Mouse (Mus musculus): ENCODE measurements around the gene Trmt1. TPM values are rescaled to one million over a fixed set of nuclear protein-coding genes. Genes with fewer than 3 reads are reported as not detected.

The Trmt1 gene
- polyA plus RNA-seq, 1 experiment from 2014 or later, result 43.4 TPM

DNA sequence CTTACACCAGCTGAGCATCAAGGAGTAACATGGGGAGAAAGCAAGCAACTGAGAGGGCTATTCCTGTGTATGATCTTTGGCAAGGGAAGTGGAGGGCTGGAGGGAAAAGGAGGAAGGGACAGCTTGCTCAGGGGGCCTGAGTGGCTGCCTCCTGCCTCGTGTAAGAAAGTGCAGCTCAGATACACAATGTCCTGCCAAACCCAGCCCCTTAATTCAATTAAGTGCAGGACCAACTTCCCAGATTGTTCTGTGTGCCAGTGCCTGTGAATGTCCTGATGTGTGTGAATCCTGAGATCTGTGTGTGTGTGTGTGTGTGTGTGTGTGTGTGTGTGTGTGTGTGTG is 53.3 kb downstream of the Trmt1 start:
- peak; percentile 20; the same call in 1 of the 2 replicates for ATAC-seq
- Histone ChIP-seq H3K27ac (ENCODE audit: low read length) (no peak overlapping the region), H3K27me3 (replicated peaks; ENCODE audit: insufficient read depth, low read length) (no peaks in the 10 kb centered on the region), H3K9ac (replicated peaks; ENCODE audit: low read depth) (no peak overlapping the region), H3K4me1 (ENCODE audit: insufficient read depth, low read depth, low read length) (peaks cover 44% of the 10 kb centered on the region), H3K36me3 (ENCODE audit: insufficient read depth, low read length) (no peaks in the 10 kb centered on the region), H3K4me2 (replicated peaks; ENCODE audit: low read depth, low read length) (no peak overlapping the region), H3K4me3 (ENCODE audit: low read depth, low read length) (no peak overlapping the region), H3K9me3 (ENCODE audit: low read length) (no peaks in the 10 kb centered on the region)
- peak; percentile 74 for DNase-seq (ENCODE audit: low spot score)
- WGBS, result 0% methylated on average over 1 of the region's 1 CpGs
- TF ChIP-seq EP300 (IDR thresholded peaks at IDR 0.05), result no peak
- no peak for TF ChIP-seq CTCF (IDR thresholded peaks at IDR 0.05)

GRCm38 (mm10) chr8:84740895-84741843 is 55.1 kb downstream of the Trmt1 start:
- no peaks in the 10 kb centered on the region for H3K9me3 ChIP-seq (ENCODE audit: low read length)
- peaks cover 56% of the 10 kb centered on the region for H3K4me1 ChIP-seq (ENCODE audit: insufficient read depth, low read depth, low read length)
- no peak for ATAC-seq
- DNase-seq (ENCODE audit: low spot score), result peak; percentile 44
- peak; percentile 67 for TF ChIP-seq EP300 (IDR thresholded peaks at IDR 0.05)
- TF ChIP-seq CTCF (IDR thresholded peaks at IDR 0.05), result no peak
- 39% methylated on average over 13 of the region's 13 CpGs for WGBS
- H3K27ac ChIP-seq (ENCODE audit: low read length), result peak overlapping the region; percentile 69
- H3K4me3 ChIP-seq (ENCODE audit: low read depth, low read length), result no peak overlapping the region
- H3K9ac ChIP-seq (replicated peaks; ENCODE audit: low read depth), result no peak overlapping the region
- H3K4me2 ChIP-seq (replicated peaks; ENCODE audit: low read depth, low read length), result no peak overlapping the region
- H3K27me3 ChIP-seq (replicated peaks; ENCODE audit: insufficient read depth, low read length), result no peaks in the 10 kb centered on the region
- no peaks in the 10 kb centered on the region for H3K36me3 ChIP-seq (ENCODE audit: insufficient read depth, low read length)

DNA sequence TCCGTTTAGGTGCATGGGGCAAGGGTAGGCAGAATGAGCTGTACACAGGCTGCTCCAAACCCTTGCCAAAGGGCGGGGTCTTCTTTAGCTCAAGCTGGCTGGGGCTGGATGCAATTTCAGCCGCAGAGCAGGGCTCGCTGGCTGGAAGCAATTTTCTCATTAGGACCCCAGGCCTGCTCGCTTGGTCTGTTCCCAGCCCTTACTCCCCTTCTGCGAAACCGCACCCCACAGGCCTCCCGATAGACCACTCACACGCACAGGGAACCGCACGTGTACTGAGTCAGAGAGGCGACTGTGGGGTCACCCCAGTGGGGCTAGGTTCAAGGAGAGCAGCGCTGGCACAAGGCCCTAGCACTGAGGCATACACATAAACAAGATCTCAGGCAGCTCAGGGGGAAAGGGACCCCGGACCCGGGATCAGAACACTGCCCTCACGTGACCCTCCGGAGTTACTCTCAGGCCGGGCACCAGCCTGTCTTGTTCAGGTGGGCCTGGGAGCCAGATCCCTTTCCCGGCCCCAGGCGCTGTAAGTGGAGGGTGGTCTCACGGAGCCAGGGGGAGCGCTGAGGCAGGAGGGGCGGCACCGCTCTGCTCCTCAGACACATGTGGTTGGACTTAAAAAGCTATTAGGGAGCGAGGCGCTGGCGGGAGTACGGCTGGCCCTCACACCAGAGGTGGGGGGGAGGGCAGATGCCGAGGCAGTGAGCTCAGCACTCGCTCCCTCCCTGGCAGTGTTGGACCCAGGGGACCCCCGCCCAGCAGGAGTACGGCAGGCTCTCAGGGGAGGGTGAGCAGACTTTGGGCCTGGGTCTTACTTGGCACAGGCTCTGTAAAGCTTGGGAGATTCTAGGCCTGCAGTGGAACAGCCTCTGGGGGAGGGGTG is 56.3 kb downstream of the Trmt1 start:
- peaks cover 56% of the 10 kb centered on the region for H3K4me1 ChIP-seq (ENCODE audit: insufficient read depth, low read depth, low read length)
- no peak overlapping the region for H3K4me3 ChIP-seq (ENCODE audit: low read depth, low read length)
- TF ChIP-seq CTCF (IDR thresholded peaks at IDR 0.05) (no peak), EP300 (IDR thresholded peaks at IDR 0.05) (no peak)

GRCm38 (mm10) chr8:84743054-84743415 is 56.9 kb downstream of the Trmt1 start:
- 21% methylated on average over 10 of the region's 10 CpGs for WGBS
- H3K4me1 ChIP-seq (ENCODE audit: insufficient read depth, low read depth, low read length), result peaks cover 52% of the 10 kb centered on the region
- H3K9ac ChIP-seq (replicated peaks; ENCODE audit: low read depth), result no peak overlapping the region
- no peak overlapping the region for H3K4me3 ChIP-seq (ENCODE audit: low read depth, low read length)
- no peak for TF ChIP-seq CTCF (IDR thresholded peaks at IDR 0.05)
- no peak for TF ChIP-seq EP300 (IDR thresholded peaks at IDR 0.05)
- no peaks in the 10 kb centered on the region for H3K9me3 ChIP-seq (ENCODE audit: low read length)
- DNase-seq (ENCODE audit: low spot score), result peak; percentile 40
- H3K4me2 ChIP-seq (replicated peaks; ENCODE audit: low read depth, low read length), result peak overlapping the region; percentile 32; the same call in 1 of the 2 replicates
- ATAC-seq, result no peak; the same call in 1 of the 2 replicates
- no peak overlapping the region for H3K27ac ChIP-seq (ENCODE audit: low read length)
- H3K27me3 ChIP-seq (replicated peaks; ENCODE audit: insufficient read depth, low read length), result no peaks in the 10 kb centered on the region
- H3K36me3 ChIP-seq (ENCODE audit: insufficient read depth, low read length), result no peaks in the 10 kb centered on the region

More for the DNA sequence above, 56.3 kb downstream of the Trmt1 start:
- DNase-seq (ENCODE audit: low spot score) (peak; percentile 78), ATAC-seq (peak; percentile 46)
- H3K9me3 ChIP-seq (ENCODE audit: low read length), result no peaks in the 10 kb centered on the region
- H3K4me2 ChIP-seq (replicated peaks; ENCODE audit: low read depth, low read length), result peak overlapping the region; percentile 32
- H3K27ac ChIP-seq (ENCODE audit: low read length), result peak overlapping the region; percentile 20; the same call in 1 of the 2 replicates
- H3K9ac ChIP-seq (replicated peaks; ENCODE audit: low read depth), result no peak overlapping the region
- 27% methylated on average over 30 of the region's 32 CpGs for WGBS
- no peaks in the 10 kb centered on the region for H3K36me3 ChIP-seq (ENCODE audit: insufficient read depth, low read length)
- H3K27me3 ChIP-seq (replicated peaks; ENCODE audit: insufficient read depth, low read length), result no peaks in the 10 kb centered on the region

DNA sequence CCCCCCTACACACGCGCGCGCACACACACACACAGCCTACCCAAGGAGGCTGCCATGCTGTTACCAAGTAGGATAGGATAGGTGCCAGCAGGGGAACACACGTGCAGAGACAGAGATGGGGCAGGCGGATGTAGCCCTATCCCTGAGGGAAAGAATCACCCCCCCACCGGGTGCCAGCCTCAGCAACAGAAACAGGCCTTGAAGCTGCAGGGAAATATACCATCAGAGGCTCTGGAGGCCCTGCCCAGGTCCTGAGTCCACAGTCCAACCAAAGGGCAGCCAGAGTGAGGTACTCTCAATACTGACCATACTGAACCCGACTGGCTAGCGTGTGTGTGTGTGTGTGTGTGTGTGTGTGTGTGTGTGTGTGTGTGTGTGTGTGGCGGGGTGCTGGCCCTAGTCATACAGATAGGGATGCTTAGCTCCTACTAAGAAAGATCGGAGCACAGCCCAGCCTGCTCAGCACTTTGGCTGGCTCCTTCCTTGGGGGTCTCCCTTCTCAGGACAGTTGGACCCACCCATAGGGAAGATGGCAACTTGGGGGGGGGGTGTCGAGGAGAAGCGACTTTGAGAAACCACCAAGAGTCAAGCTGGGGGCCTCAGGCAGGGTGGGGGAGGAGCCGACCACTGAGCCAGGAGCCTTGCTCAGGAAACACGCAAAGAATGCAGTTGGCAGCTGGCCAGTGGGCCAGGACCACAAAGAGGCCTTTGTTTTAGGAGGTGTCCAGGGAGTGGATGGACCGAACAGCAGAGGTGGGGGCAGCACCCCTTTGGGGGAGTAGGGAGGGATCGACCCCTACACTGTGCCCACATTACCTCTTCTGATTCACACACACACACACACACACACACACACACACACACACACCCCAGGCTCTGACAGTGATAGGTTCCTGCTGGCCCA is 57.7 kb downstream of the Trmt1 start:
- Histone ChIP-seq H3K4me3 (ENCODE audit: low read depth, low read length) (no peak overlapping the region), H3K9me3 (ENCODE audit: low read length) (no peaks in the 10 kb centered on the region), H3K4me2 (replicated peaks; ENCODE audit: low read depth, low read length) (no peak overlapping the region), H3K4me1 (ENCODE audit: insufficient read depth, low read depth, low read length) (peaks cover 46% of the 10 kb centered on the region), H3K9ac (replicated peaks; ENCODE audit: low read depth) (no peak overlapping the region), H3K27me3 (replicated peaks; ENCODE audit: insufficient read depth, low read length) (no peaks in the 10 kb centered on the region), H3K27ac (ENCODE audit: low read length) (0 out of 2 replicates have a peak overlapping the region, but pooled peaks have one; percentile 20), H3K36me3 (ENCODE audit: insufficient read depth, low read length) (no peaks in the 10 kb centered on the region)
- no peak for TF ChIP-seq CTCF (IDR thresholded peaks at IDR 0.05)
- no peak for TF ChIP-seq EP300 (IDR thresholded peaks at IDR 0.05)
- WGBS, result 19% methylated on average over 13 of the region's 17 CpGs
- ATAC-seq, result peak; percentile 55
- peak; percentile 79 for DNase-seq (ENCODE audit: low spot score)

Data from lung, postnatal 0 days (tissue).